Mouse (Mus musculus): ENCODE data around the gene Mapkap1.

Mapkap1 gene

DNA sequence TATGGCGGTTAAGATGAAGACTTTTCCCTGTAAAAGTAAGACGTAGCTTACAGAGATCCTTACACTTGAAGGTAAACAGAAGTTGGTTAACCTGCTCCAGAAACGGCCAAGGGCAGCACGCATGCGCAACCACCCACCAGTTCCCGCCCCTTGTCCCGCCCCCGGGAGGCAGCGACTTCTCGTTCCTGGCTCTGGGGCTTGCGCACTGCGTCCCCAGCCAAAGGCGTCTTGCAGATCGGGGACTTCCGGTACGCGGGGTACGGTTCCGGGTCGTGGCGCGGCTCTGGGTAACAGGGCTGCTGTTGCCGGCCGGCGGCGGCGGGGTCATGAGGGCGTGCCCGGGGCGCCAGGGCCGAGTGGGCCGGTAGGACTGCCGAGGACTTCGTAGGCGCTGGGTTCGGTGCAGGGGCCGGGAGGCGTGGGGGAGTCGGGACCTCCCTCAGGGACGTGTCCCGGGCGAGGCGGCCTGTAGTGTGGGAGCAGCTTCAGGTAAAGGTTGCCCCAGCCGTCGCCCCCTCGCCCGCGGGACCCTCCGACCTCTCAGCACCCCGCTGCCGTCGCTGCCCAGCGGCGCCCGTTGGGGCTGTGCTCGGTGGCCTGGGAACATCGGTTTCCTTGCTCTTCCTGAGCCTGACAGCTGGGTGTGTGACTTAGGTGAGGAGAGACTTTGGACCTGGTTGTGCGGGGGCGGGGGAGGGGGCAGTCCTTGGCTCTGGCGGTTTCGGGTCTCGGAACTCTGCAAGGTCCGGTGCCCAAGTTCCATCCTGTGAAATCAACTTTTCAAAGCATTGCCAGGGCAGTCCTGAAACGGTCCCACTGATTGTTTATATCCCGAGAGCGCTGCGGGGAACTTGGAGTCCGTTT is at the start of gene Mapkap1:
TSS of gene Mapkap1 (plus strand) at position 171 of the 864 bp plus-strand sequence.
- peak; percentile 95 to 96 for DNase-seq (ENCODE audit: low spot score in 2 of 2)

DNA sequence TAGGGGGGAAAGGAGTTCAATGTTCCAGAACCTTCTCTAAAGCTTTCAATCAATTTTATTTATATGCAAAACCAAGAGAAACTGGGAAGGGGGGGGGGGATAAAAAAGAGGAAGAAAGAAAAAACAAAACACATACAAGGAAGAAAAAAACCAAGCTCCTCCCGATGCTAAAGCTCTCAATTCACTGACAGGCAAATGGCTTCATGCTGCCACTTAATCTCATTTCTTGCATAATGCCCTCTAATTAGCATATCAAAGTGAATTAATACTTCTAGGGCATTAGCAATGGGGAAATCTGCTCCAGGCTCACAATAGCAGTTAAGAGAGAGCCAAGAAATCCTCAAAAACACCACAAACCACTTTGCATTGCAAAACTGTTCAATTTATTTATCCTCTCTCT is 42.9 kb upstream of the Mapkap1 start:
- DNase-seq (ENCODE audit: low spot score in 2 of 2) = no peak

DNA sequence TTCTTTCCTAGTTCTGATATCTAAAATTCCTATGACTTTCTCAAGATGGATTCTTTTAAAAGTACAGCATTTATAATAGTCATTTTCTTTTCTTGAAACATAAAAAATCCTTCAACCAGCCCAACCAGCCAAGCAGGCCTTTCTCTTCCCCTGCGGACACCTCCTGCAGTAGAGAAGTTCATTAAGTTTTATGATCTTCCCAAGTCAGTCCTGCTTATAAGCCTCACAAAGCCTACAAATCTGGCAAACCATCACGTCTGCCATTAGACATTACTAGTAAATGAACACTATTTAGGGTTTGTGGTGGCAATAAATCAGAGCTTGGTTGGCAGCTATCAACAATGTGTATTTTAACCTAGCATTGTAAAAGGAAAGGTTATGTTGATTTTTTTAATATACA is 39.5 kb upstream of the Mapkap1 start:
- DNase-seq (ENCODE audit: low spot score in 2 of 2) = no peak

DNA sequence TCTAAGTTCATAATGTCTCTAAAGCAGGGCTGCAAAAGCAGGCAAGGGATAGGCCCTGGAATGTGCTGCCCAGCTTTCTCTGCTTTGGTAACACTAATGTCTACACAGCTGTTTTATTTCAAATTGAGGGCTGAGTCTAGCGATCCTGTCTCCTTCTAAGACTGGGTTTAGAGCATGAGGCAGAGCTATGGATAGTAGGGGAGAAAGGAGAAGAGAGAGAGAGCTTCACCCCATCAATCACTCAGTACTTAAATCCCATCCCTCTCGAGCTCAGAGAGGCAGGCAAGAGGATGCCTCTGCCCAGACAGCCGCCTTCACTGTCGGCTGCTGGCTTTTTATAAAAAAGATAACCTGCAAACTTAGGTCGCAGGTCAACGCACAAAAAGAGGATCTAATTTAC is 38.2 kb upstream of the Mapkap1 start:
- no peak for DNase-seq (ENCODE audit: low spot score in 2 of 2)

DNA sequence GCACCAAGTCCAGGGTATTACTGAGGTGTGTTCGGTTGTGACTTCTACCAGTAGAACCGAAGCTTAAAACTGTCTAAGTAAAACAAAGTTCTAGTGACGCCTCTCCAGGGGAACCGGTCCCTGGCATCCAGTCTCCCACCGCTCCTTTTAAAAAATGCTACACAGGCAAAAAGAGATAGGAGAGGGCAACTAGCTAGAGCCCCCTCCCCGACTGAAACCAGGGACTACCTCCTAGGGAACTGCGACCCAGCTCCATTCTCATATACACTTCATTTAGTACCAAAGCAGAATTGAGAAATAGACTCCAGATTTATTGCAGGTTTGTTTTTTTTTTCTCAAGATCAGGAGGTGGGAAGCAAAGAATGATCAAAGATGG is 36.2 kb upstream of the Mapkap1 start:
- DNase-seq (ENCODE audit: low spot score in 2 of 2) = no peak

DNA sequence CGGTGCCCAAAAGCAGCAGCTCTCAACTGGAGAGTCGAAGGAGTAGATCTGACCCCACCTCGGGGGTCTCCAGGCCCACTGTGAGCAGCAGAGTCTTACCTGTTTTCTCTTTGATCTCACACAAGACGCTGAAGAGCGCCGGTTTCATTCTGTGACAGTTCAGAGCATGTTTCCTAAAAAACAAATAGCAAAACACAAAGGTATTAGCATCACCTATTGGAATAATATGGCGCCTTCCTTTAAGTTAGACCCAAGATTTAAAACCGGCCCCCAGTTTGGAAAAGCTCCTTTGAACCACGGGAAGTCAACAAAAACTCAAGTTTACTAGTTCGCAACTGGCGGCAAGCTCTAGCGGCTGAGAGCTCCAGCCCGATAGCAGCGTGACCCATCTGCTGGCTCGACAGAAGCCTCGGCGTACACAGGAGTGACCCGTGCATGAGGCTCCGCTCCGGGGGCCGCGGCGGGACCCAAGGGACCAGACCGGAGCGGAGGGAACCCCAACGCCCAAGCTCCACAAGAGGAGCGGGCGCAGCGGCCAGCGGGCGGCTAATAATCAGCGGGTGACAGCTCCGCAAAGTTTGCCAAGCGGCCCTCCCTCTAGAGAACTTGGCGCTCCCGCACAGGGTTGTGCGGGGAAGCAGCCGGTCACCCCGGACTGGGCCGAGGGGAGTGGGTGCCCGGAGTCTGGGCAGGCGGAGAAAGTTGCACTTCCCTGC is 35.7 kb upstream of the Mapkap1 start:
- peak in 1 of 2 experiments; percentile 36 for DNase-seq (ENCODE audit: low spot score in 2 of 2)

DNA sequence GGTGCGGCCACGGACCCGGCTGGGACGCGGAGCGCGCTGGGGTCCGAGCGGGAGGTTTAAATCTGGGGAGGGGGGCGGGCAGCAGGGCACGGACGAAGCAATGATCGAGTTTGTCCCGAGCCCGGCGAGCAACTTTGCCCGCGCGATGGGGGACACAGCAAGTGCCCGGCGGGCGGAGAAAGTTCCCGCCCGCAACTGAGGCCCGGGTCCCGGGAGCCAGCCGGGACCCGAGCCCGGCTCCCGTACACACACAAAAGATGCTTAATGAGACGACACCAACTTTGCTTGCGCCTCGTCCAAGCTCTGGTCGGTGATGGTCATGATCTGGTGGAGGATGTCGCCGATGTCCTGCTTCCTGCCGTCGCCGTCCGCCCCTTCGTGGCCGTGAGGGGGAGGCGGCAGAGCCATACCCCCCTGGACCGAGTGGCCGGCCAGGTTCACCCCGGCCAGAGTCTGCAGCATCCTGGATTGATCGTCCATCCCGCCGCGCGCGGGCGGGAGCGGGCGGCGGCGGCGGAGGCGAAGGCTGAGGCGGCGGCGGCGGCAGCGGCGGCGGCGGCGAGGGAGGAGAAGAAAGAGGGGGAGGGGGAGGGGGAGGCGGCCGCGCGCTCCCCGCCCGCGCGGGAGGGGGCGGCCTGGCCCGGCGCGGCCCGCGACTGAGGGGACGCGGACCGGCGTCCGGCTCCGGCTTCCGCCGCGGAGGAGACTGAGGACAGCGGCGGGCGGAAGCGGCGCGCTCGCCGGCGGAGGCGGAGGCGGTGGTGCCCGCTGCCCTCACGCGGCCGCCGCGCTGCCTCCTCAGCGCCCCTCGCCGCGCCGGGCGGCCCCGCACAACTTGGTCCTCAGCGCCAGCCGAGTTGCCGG is 34.9 kb upstream of the Mapkap1 start:
- DNase-seq (ENCODE audit: low spot score in 2 of 2) = peak; percentile 25 to 59

DNA sequence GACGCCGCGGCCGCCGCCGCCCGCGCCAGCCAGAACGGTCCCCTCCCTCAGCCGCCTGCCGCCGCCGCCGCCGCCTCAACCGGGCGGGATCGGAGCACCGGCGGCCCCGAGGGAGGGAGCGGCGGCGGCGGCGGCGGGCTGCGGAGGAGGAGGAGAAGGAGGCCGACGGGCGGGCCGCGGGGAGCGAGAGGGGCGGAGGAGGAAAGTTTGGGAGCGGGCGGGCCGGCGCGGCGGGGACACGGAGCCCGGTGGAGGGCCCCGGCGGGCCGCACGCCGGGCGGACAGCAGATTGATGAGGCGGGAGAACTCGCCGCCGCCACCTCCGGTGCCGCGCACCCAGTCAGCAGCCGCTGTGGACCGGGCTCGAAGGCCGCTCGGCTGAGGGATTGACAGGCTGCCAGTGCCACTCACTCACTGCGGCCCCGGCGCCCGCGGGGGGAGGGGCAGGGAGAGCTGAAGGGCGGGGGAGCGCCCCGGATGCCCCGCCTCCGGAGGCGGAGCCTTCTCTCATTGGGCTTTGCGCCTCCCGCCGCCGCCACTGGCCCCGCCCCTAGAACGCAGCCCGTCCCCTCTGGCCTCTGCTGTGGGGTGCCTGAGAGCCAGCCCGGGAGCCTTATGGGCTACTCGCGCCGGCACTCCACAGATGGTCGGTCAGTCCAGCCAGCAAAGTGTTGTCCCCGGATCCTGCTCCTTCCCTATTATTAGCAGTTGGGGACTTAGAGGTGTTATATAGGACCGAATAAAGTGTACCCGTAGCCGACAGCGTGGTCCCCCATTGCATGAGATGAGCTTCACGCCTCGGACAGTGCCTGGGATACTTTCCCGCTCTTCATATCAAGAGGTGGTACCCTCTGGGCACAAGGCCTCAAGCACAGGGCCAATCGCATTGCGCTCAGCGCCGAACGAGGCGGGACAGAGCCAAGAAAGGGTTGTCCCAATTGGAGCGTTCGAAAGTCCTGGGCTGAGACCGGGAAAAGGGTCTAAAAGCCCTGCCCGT is 34.0 kb upstream of the Mapkap1 start, which contains the start of gene Pbx3:
TSS of gene Pbx3 (minus strand) at position 838 of the 997 bp plus-strand sequence.
- DNase-seq (ENCODE audit: low spot score in 2 of 2) = peak; percentile 94 to 98

DNA sequence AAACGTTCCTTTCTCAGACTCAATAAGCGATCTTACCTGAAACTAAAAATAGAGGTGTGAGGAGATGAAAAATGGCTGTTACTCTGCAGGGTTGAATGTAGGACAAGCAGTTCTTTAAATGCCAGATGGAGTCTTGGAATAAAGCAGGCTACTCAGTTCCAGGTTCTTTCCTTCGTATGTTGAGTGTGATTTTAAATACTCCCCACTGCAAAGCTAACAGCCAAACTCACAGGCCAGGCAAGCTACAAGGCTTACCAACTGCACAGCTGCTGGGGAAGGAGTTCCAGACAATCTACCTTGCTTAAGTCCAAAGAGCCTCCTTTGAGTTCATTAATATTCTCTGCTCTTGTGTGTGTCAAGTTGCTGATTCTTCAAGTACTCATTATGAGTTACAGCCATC is 32.7 kb upstream of the Mapkap1 start:
- DNase-seq (ENCODE audit: low spot score in 2 of 2) = no peak

DNA sequence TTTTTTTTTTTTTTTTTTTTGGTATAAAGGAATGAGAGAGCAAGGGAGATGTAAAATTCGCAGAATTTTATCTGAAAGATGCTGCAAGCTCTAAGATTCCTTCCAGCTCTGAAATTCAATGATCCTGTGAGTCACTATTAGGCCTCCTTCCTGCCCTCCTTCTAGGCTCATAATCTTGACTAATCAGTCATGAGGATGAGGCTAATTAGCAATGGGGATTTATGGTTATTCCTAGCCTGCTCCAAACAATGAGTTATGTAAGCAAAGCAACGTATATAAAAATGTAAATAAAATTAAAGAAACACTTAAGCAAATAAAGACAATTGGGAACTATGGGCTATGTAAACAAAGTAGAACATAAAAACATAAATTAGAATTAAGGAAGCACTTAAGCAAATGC is 32.2 kb upstream of the Mapkap1 start:
- no peak for DNase-seq (ENCODE audit: low spot score in 2 of 2)

DNA sequence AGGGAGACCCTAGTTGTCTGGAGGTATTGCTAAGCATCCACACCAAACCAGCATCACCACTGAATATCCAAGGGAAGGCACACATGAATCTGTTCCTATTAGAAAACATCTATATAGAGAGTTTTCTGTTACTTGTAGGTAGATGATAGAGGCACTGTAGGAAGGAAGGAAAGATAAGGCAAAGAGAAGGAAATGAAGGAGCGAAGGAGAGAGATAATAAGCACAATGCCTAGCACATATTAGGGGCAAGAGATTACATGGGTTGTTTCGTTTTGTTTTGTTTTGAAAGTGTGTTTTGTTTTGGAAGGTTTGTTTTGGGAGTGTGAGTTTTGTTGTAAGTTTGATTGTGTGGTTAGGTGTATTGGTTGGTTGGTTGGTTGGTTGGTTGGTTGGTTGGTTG is 27.6 kb upstream of the Mapkap1 start:
- DNase-seq (ENCODE audit: low spot score in 2 of 2) = no peak

DNA sequence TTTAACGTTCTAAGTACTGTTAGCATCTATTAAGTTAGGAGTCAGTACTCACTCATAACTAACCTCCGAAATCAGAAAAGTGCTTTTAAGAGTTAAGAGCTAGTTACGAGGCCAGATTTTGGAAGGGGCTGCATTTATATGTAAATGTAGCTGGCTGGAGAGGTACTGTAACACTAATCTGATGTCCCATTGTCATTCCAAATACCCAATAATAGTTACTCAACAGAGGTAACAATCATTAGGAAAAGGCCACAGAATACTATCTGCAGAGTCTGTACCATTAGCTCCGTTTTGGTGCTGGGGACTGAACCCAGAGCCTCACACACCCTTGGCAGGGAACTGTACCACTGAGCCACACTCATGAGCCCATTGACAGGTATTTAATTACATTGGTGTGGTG is 7.0 kb upstream of the Mapkap1 start:
- no peak for DNase-seq (ENCODE audit: low spot score in 2 of 2)

DNA sequence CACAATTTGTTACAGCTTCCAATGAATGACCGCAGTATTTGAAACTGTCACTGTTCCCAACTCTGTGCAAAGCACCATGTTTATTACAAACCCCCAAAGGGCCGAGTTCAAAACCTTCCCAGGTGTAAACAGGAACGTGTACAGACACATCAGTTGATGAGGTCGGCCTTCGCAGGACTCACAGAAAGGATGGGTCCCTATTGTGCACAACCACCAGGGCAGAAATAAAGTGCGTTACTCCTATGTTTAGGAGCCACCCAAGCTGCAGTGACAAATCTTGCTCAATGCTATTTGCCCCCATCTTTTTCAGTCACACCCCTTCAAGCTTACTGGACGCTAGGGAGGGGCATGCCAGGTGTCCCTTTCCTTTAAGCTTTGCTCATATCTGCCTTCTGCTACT is 1.0 kb downstream of the Mapkap1 start:
- DNase-seq (ENCODE audit: low spot score in 2 of 2) = no peak

DNA sequence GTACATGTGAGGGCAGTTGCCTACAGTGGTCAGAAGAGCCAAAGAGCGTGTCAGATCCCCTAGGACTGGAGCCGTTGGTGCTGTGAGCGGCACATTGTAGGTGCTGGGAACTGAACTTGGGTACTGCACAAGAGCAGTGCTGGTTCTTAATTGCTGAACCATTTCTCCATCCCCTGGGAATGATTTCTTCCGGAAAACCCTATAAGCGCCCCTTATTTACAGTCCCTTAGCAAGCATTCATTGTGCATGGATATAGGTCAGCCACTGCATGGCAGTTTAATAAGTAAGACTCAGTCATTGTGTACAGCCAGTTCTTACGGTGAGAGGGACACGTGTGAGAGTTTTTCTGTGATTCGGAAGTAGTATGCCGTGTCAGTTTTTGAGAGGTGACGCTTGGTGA is 1.8 kb downstream of the Mapkap1 start:
- DNase-seq (ENCODE audit: low spot score in 2 of 2) = no peak

DNA sequence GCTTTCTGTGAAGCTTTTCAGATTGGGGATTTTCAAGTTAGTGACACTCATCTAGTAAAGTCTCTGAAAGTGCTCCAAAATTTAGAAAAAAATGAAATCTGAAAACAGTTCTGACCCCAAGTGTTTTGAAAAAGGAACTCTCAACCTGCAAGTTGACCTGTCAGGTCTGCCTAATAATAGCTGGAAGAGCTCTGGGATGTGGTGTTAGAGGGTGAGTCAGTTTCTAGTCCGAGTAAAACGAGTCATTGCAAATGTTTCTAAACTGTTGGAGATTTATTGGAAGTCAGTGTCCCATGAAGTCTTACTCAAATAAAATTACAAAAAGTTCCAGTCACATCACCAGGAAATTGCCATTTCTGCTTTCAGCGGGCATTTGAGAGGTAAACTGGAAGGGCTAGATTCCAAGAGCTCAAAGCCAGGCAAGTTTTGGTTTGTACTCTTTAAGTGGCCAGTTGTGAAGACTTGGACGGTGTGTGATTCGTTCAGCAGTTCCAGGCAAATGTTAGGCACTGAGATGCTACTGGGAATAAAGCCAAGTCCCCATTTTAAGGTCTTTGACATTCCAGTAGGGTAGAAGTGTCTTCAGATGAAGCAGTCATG is 3.3 kb downstream of the Mapkap1 start:
- no peak for DNase-seq (ENCODE audit: low spot score in 2 of 2)

DNA sequence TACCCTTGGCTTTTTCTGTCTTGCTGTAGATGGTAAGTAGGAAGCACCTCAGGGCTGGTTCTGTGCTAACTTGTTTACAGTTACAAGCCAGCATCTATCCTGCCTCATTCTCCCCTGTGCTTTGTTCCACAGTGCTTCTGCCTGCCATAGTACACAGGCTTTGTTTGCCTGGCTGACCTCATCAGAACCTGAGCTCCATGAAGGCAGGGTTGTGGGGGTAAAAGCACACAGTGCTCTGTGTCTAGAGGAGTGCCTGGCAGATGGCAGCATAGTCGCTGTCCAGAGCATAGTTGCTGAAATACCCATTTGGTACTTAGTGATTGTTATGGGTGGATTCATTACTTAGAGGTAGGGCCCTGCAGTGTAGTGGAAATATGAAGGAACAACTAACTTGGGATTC is 13.7 kb downstream of the Mapkap1 start:
- no peak for DNase-seq (ENCODE audit: low spot score in 2 of 2)

DNA sequence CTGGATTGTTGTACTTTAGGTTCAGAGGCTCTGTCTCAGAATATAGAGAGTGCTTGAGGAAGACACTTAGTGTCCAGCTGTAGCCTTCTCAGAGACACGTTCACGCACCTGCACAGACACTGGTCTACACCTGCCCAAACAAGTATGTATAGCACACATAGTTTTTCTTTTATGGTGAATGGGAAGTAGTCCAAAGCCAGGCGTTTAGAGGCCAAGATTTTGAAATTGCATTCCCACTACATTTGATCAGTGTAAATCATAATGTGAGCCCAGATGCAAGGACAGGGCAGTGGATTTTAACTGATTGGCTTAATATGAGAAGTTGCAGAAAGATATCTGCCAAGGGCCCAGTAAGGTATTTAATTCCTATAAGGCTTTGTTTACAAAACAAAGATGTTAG is 17.6 kb downstream of the Mapkap1 start:
- DNase-seq (ENCODE audit: low spot score in 2 of 2) = no peak

DNA sequence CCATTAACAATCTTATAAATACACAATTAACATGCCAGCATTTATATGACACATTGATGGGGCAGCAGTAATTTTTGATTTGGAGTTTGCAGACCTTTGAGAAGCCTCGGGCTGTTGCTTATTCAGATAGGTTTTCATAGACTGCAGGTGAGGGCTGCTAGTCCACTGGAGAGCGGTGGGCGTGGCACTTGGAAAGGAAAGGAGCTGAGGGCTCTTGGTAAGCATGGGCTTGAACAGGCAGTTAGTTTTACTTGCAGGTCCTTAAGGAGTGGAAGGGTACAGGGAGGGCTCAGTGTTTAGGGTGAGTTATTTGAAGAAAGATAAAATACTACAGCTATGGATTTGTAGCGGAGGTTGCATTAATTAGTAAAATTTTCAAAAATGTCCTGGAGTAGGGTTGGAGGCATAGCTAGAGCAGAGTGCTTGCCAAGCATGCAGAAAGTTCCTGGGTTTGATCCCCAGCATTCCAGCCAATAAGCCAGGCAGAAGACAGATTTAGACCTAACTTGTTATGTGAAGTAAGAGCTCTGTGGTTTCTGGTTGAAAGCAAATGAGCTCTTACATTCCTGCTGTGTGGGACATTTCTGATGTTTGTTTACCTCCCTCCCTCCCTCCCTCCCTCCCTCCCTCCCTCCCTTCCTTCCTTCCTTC is 19.1 kb downstream of the Mapkap1 start:
- no peak for DNase-seq (ENCODE audit: low spot score in 2 of 2)

DNA sequence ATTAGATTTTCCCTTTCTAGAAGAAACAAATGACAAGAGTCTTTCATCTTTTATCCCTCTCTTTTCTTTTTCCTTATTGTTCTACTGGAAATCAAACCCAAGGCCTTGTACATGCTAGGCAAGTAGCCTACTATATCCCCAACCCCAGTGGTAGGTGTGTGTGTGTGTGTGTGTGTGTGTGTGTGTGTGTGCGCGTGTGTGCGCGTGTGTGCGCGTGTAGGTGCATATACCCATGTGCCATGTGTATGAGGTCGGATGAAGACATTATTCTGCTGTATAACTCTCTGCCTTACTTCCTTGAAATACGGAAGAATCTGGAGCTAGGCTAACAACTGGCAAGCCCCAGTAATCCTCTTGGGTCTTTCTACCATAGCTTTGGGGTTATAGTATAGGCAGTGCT is 24.1 kb downstream of the Mapkap1 start:
- no peak for DNase-seq (ENCODE audit: low spot score in 2 of 2)

All from cerebellum, postnatal 4 days (tissue).